31 mouse cellular contexts compared by ENCODE assay signal in the genomic region with DNA sequence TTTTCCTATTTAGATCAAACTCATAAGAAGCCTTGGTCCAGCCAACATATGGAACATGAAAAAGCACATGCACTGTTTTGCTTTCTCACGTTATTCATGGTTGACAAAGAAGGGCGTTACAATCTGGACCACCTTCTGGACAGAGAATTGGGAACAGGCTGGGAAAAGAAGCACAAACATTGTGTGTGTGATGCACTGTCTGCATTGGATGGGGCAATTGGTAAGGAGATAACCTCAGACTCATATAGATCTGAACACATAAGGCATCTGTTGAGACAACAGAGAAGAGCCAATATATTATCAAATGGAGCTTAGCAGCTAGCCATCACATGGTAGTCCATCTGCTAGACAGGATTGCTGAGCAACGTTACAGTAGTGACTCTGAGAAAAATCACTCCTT.
DNase-seq lines count a peak whose midpoint lies in the region; ATAC-seq and TF ChIP-seq lines count a peak whose summit lies in the region.
"Had no signal": no experiment of that assay in that cellular context is flagged by ENCODE, and none has a peak within 500 bp of the region (broad histone marks: within the 10 kb centered on the region; RNA-seq: fewer than 3 reads in every experiment).

No protein-coding gene starts in this region.

- no peak overlapping the region for H3K4me3 ChIP-seq in forebrain, embryonic 14.5 days (ENCODE audit: low read depth, low read length)
- H3K4me3 ChIP-seq in forebrain, embryonic 12.5 days (replicated peaks): no peak overlapping the region
- no peak overlapping the region for H3K4me3 ChIP-seq in left cerebral cortex, adult 2 months
- H3K4me3 ChIP-seq: embryonic facial prominence, embryonic 12.5 days; embryonic facial prominence, embryonic 15.5 days; heart, embryonic 12.5 days; heart, embryonic 15.5 days had no signal

- TF ChIP-seq CTCF in left cerebral cortex, adult 2 months (IDR thresholded peaks at IDR 0.05): no peak

- no peak overlapping the region for H3K4me2 ChIP-seq in forebrain, embryonic 14.5 days (ENCODE audit: low read length)
- H3K4me2 ChIP-seq in forebrain, embryonic 12.5 days: no peak overlapping the region
- H3K4me2 ChIP-seq: embryonic facial prominence, embryonic 12.5 days; embryonic facial prominence, embryonic 15.5 days; heart, embryonic 12.5 days; heart, embryonic 15.5 days; hindbrain, embryonic 14.5 days had no signal

- peak; percentile 18 for DNase-seq in forebrain, embryonic 14.5 days (ENCODE audit: low spot score)
- peak; percentile 1 to 30 for DNase-seq in layer of hippocampus, adult 18-20 months (ENCODE audit: low spot score in 2 of 2)
- DNase-seq in layer of hippocampus, postnatal 10 days (ENCODE audit: low spot score in 2 of 2): no peak
- DNase-seq in brain, adult 2 months (ENCODE audit: low read depth, low spot score): peak; percentile 34
- DNase-seq in brain, embryonic 18.5 days (ENCODE audit: low read depth, low spot score): peak; percentile 39
- no peak for DNase-seq in ovary, postnatal 36 days (ENCODE audit: low spot score)
- DNase-seq in left cerebral cortex, adult 2 months (ENCODE audit: extremely low spot score in 1 of 2, low spot score in 2 of 2): no peak
- DNase-seq: adrenal gland, postnatal 10 days; adrenal gland, postnatal 36 days; B cell, adult 2 months; cerebellum, adult 11 months; cerebellum, adult 2 months; cerebellum, adult 9-11 months; cerebellum, postnatal 25 days; gastrocnemius, postnatal 25 days; heart, adult 18-20 months; heart, postnatal 10 days; heart, postnatal 36 days; kidney, adult 2 months had no signal

- H3K9ac ChIP-seq in forebrain, embryonic 14.5 days (ENCODE audit: low read length): no peak overlapping the region
- H3K9ac ChIP-seq in forebrain, embryonic 12.5 days: no peak overlapping the region
- H3K9ac ChIP-seq: embryonic facial prominence, embryonic 12.5 days; embryonic facial prominence, embryonic 15.5 days; heart, embryonic 12.5 days; heart, embryonic 15.5 days; hindbrain, embryonic 14.5 days had no signal

- H3K27ac ChIP-seq in forebrain, embryonic 14.5 days (ENCODE audit: low read depth, low read length): no peak overlapping the region
- no peak overlapping the region for H3K27ac ChIP-seq in forebrain, embryonic 12.5 days
- no peak overlapping the region for H3K27ac ChIP-seq in left cerebral cortex, adult 2 months
- H3K27ac ChIP-seq: embryonic facial prominence, embryonic 12.5 days; embryonic facial prominence, embryonic 15.5 days; heart, embryonic 15.5 days; hindbrain, embryonic 14.5 days; hindbrain, postnatal 0 days had no signal

- H3K9me3 ChIP-seq in forebrain, embryonic 14.5 days (replicated peaks; ENCODE audit: control insufficient read depth, low read length): no peaks in the 10 kb centered on the region
- no peaks in the 10 kb centered on the region for H3K9me3 ChIP-seq in forebrain, embryonic 12.5 days
- H3K9me3 ChIP-seq: embryonic facial prominence, embryonic 12.5 days; embryonic facial prominence, embryonic 15.5 days; G1E; heart, embryonic 12.5 days; heart, embryonic 15.5 days had no signal

- no peaks in the 10 kb centered on the region for H3K36me3 ChIP-seq in forebrain, embryonic 14.5 days (ENCODE audit: control insufficient read depth, insufficient read depth, low read length)
- H3K36me3 ChIP-seq in forebrain, embryonic 12.5 days (replicated peaks): no peaks in the 10 kb centered on the region
- H3K36me3 ChIP-seq: embryonic facial prominence, embryonic 12.5 days; embryonic facial prominence, embryonic 15.5 days; G1E; heart, embryonic 12.5 days; heart, embryonic 15.5 days had no signal

- H3K4me1 ChIP-seq in forebrain, embryonic 14.5 days (ENCODE audit: control insufficient read depth, insufficient read depth, low read length): no peaks in the 10 kb centered on the region
- no peaks in the 10 kb centered on the region for H3K4me1 ChIP-seq in forebrain, embryonic 12.5 days
- H3K4me1 ChIP-seq: embryonic facial prominence, embryonic 12.5 days; embryonic facial prominence, embryonic 15.5 days; heart, embryonic 12.5 days; heart, embryonic 15.5 days had no signal

- peak; percentile 62; the same call in 1 of the 2 replicates for ATAC-seq in forebrain, embryonic 14.5 days
- no peak for ATAC-seq in forebrain, embryonic 12.5 days (ENCODE audit: low FRiP score)
- ATAC-seq: hindbrain, postnatal 0 days; inflammation-experienced regulatory T-cells, adult 6 months; intestine, postnatal 0 days; Patski had no signal

- WGBS in forebrain, embryonic 14.5 days: 76% methylated on average over 3 of the region's 3 CpGs
- WGBS in forebrain, embryonic 12.5 days: 90% methylated on average over 3 of the region's 3 CpGs

- H3K27me3 ChIP-seq in forebrain, embryonic 14.5 days (replicated peaks; ENCODE audit: control insufficient read depth, insufficient read depth, low read length): no peaks in the 10 kb centered on the region
- no peaks in the 10 kb centered on the region for H3K27me3 ChIP-seq in forebrain, embryonic 12.5 days
- H3K27me3 ChIP-seq: CH12.LX; embryonic facial prominence, embryonic 12.5 days; embryonic facial prominence, embryonic 15.5 days; heart, embryonic 12.5 days; heart, embryonic 15.5 days; Patski had no signal

- intact Hi-C loops in left cerebral cortex, adult 2 months (cut with DNase I): no loop called here

Comparison
In these comparisons a context has a peak if more than half of its experiments do, and no peak if none do; other contexts are left out.
1. DNase-seq: peak in forebrain, embryonic 14.5 days (single experiment), layer of hippocampus, adult 18-20 months (2 of 2), brain, adult 2 months (single experiment) and brain, embryonic 18.5 days (single experiment); none in layer of hippocampus, postnatal 10 days (0 of 2), ovary, postnatal 36 days (single experiment) and left cerebral cortex, adult 2 months (0 of 2).